Mouse (Mus musculus): Measurements from ENCODE around the gene Pidd1. TPM values are rescaled to one million over a fixed set of nuclear protein-coding genes. Genes with fewer than 3 reads are reported as not detected.

Pidd1 gene
- polyA plus RNA-seq, 1 experiment, result 12.4 TPM

DNA sequence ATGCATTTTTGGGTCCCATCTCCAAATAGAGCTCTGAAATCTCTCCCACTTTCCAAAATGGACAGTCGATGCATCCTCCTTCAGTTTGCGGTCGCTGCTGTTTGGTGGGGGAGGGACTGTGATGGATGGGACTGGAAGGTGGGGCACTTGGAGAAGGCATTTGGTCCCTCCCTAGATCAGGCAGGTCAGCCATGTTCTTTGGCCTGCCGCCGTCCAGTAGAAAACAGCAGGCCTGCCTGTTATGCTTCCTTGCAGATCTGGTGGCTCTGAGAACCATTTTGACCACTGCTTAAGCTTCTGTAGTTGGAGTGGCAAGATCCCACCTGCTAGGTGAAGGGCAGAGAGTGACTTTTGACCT, 24.3 kb upstream of the Pidd1 start:
- peak overlapping the region; percentile 93 for H3K27ac ChIP-seq (ENCODE audit: insufficient read depth, low read length)
- H3K4me1 ChIP-seq (ENCODE audit: control insufficient read depth, insufficient read depth, low read length), result peaks cover 8% of the 10 kb centered on the region; the same call in 1 of the 2 replicates
- H3K4me3 ChIP-seq (ENCODE audit: insufficient read depth, low read length), result peak overlapping the region; percentile 98
- TF ChIP-seq POLR2A (IDR thresholded peaks at IDR 0.05; ENCODE audit: low read depth, low read length) (no peak; the same call in 1 of the 2 replicates), CTCF (IDR thresholded peaks at IDR 0.05; ENCODE audit: borderline replicate concordance, insufficient read depth, low read length) (no peak)

DNA sequence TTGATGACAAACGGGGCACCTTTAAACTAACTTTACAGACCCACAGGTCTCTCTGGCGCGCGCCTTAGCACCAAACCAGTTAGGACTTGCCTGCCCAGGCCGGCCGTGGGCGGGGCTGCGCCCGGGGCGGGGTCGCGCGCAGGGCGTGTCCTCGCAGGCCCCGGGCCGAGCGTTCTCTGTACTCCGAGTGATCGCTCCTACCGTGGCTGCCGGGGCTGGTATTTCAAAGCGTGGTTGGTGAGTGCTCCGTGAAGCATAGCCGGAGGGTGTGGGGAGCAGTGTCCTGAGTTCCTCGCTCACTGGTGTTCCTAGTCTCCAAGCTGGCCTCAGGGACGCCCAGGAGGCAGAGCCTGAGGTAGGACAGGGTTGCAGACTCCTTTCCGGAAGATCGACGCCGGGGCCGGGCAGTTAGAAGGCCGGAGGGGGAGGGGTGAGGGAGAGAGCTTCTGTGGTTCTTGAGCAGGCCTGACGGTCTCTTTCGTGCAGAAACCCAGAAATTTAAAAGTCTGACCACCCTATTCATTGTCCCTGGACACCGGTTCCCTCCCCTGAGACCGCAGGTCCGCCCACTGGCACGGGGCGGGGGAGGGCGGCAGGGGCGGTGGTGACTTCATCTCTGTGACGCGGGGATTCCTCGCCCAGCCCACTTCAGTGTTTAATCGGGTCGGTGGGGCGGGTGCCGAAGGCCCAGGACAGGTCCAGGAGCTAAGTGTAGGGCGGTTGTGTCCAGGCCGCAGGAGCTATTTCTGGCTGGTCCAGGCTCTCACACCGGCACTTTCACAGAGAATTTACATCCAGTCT, 23.6 kb upstream of the Pidd1 start, which contains the start of gene Cd151:
Cd151 (plus strand) TSS at position 163 of the 801 bp plus-strand sequence.
- Histone ChIP-seq H3K4me1 (ENCODE audit: control insufficient read depth, insufficient read depth, low read length) (peaks cover 9% of the 10 kb centered on the region; the same call in 1 of the 2 replicates), H3K27ac (ENCODE audit: insufficient read depth, low read length) (peak within 1 kb of the TSS; percentile 93), H3K4me3 (ENCODE audit: insufficient read depth, low read length) (peak within 1 kb of the TSS; percentile 98)
- TF ChIP-seq POLR2A (IDR thresholded peaks at IDR 0.05; ENCODE audit: low read depth, low read length), result peak; percentile 87
- TF ChIP-seq CTCF (IDR thresholded peaks at IDR 0.05; ENCODE audit: borderline replicate concordance, insufficient read depth, low read length), result no peak

DNA sequence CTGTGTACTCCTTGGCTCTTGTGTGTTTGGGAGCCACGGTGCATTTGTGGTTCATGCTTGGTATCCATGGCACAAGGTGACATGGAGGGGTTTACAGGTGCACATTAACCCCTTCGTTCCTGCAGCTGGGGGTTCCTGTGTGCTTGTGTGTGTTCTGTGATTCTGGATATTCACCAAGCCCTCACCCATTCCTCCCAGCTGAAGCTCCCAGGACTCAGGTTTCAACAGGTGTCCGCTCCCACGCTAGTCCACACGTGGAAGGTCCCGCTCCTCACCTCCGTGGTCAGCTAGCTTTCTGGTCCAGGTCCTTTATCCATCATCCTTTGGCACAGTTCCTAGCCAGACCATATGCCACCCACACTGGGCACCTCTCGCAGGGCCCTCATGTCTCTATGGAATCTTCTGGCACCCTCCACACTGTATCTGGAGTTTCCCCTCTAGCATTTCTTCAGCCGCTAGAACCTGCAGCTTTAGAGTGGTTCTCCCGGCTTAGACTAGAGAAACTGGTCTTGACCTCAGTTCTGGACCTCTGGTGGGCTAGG, 22.9 kb upstream of the Pidd1 start:
- H3K27ac ChIP-seq (ENCODE audit: insufficient read depth, low read length), result peak overlapping the region; percentile 93
- peaks cover 13% of the 10 kb centered on the region; the same call in 1 of the 2 replicates for H3K4me1 ChIP-seq (ENCODE audit: control insufficient read depth, insufficient read depth, low read length)
- TF ChIP-seq CTCF (IDR thresholded peaks at IDR 0.05; ENCODE audit: borderline replicate concordance, insufficient read depth, low read length) (no peak), POLR2A (IDR thresholded peaks at IDR 0.05; ENCODE audit: low read depth, low read length) (no peak)
- peak overlapping the region; percentile 98 for H3K4me3 ChIP-seq (ENCODE audit: insufficient read depth, low read length)

GRCm38 (mm10) chr7:141466045-141466394, 22.2 kb upstream of the Pidd1 start:
- TF ChIP-seq POLR2A (IDR thresholded peaks at IDR 0.05; ENCODE audit: low read depth, low read length) (peak; percentile 59), CTCF (IDR thresholded peaks at IDR 0.05; ENCODE audit: borderline replicate concordance, insufficient read depth, low read length) (no peak)
- peaks cover 13% of the 10 kb centered on the region; the same call in 1 of the 2 replicates for H3K4me1 ChIP-seq (ENCODE audit: control insufficient read depth, insufficient read depth, low read length)
- peak overlapping the region; percentile 63 for H3K27ac ChIP-seq (ENCODE audit: insufficient read depth, low read length)
- no peak overlapping the region for H3K4me3 ChIP-seq (ENCODE audit: insufficient read depth, low read length)

DNA sequence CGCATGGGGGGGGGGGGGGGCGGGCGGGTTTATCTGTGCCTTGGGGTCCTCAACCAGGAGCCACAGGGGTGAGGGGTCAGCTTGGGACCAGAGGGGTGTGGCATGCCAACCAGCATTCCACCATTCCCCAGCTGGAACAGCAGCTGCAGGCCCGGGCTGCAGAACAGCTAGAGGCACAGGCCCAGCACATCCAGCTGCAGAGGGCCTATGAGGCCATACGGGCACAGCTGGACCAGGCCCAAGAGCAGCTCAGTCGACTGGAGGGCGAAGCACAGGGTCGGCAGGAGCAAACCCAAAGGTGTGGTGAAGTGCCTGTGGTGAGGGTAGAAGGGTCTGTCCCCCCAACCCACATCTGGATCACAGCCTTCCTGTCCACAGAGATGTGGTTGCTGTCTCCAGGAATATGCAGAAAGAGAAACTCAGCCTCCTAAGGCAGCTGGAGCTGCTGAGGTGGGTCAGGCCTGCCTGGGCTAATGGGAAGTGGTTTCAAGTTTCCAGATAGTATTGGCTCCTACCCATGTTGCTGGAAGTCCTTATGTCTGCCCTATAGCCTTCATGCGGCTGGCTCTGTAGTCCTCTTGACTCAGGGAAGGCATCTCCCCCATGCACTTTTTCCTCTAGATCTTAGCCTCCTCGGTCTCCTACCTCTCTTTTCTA, 21.7 kb upstream of the Pidd1 start:
- peaks cover 13% of the 10 kb centered on the region; the same call in 1 of the 2 replicates for H3K4me1 ChIP-seq (ENCODE audit: control insufficient read depth, insufficient read depth, low read length)
- no peak for TF ChIP-seq POLR2A (IDR thresholded peaks at IDR 0.05; ENCODE audit: low read depth, low read length)
- TF ChIP-seq CTCF (IDR thresholded peaks at IDR 0.05; ENCODE audit: borderline replicate concordance, insufficient read depth, low read length), result no peak
- H3K27ac ChIP-seq (ENCODE audit: insufficient read depth, low read length), result peak overlapping the region; percentile 63
- H3K4me3 ChIP-seq (ENCODE audit: insufficient read depth, low read length), result no peak overlapping the region

DNA sequence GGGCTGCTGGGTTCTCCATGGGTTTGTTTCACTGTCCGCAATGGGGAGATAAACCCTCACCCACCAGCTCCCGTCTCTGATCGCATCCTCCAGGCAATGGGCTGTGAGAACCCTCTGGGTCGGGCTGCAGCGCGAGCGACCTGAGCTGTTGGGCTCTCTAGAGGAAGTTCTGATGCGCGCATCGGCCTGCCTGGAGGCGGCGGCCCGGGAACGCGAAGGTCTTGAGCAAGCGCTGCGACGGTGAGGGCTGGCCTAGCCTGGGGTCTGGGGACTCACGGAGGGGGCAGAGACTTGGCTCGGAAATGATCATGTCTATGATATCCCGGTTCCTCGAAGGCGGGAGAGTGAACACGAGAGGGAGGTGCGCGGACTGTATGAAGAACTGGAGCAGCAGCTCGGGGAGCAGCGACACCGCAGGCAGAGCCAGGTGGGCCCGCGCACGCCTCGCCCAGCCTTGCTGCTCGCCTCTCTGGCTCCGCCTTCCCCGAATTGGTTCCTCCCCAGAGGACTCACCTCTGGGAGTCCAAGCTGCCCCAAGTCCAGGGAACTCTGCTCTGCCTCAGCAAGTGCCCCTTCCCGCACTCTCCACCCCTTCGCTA, 20.9 kb upstream of the Pidd1 start:
- no peak for TF ChIP-seq POLR2A (IDR thresholded peaks at IDR 0.05; ENCODE audit: low read depth, low read length)
- no peak for TF ChIP-seq CTCF (IDR thresholded peaks at IDR 0.05; ENCODE audit: borderline replicate concordance, insufficient read depth, low read length)
- Histone ChIP-seq H3K27ac (ENCODE audit: insufficient read depth, low read length) (no peak overlapping the region), H3K4me3 (ENCODE audit: insufficient read depth, low read length) (no peak overlapping the region), H3K4me1 (ENCODE audit: control insufficient read depth, insufficient read depth, low read length) (peaks cover 13% of the 10 kb centered on the region; the same call in 1 of the 2 replicates)

DNA sequence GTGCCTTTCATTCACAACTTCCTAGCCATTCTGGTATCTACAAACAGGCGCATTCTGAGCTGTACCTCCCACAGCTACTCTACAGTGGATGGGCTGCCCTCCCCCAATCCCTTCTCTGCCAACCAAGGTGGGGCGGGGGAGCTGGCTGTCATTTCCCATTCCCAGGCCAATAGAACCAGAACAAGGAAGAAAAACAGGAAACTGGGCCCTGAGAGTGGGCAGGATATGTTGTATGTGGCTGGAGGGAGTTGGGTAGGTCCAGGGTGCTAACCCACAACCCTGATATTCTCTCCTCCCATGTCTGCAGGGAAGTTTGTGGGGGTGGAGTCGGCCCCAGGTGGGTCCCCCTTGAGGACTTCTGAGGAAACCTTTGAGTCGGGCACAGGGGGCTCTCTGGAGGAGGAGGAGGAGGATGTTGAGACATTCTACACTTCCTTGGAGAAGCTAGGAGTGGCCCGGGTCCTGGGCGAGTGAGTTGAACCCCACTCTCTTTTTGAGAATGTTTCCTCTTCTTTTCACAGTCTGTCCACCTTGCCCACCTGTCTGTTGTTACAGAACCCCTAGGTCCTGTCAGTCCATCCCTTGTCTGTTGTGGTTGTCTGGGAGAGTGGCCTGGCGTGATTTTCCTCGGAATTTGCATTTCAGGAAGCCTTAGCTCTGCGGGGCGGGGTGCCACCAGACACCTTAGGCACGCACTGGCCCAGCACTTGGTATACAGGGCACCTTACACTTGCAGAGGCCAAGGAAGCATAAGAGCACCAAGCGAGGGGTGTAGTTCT, 20.2 kb upstream of the Pidd1 start:
- no peak overlapping the region for H3K27ac ChIP-seq (ENCODE audit: insufficient read depth, low read length)
- TF ChIP-seq CTCF (IDR thresholded peaks at IDR 0.05; ENCODE audit: borderline replicate concordance, insufficient read depth, low read length), result no peak
- no peak for TF ChIP-seq POLR2A (IDR thresholded peaks at IDR 0.05; ENCODE audit: low read depth, low read length)
- H3K4me1 ChIP-seq (ENCODE audit: control insufficient read depth, insufficient read depth, low read length), result peaks cover 13% of the 10 kb centered on the region; the same call in 1 of the 2 replicates
- H3K4me3 ChIP-seq (ENCODE audit: insufficient read depth, low read length), result no peak overlapping the region

DNA sequence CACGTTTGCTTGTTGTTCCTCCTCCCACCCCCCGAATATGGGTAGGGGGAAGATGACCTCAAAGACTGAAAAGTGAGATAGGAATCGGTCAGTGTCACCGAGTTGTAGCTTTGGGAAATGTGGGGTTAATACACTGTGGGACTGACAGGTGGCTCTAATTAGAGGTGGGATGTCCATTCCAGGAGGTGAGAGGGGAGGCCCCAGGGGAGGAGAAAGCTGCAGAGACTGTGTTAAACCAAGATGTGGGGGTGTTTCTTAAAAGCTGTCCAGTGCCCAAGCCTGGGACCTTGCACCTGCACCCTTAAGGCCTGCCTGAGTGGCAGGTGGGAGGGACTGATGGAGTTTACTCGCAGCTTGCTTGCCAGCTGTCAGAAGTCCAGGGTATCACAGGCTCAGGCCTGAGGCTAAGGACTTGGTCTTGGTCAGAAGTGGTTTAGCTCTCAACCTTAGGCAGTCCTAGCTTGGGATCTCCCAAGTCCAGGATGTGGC, 18.6 kb upstream of the Pidd1 start:
- peaks cover 13% of the 10 kb centered on the region; the same call in 1 of the 2 replicates for H3K4me1 ChIP-seq (ENCODE audit: control insufficient read depth, insufficient read depth, low read length)
- TF ChIP-seq CTCF (IDR thresholded peaks at IDR 0.05; ENCODE audit: borderline replicate concordance, insufficient read depth, low read length) (no peak), POLR2A (IDR thresholded peaks at IDR 0.05; ENCODE audit: low read depth, low read length) (no peak)
- H3K27ac ChIP-seq (ENCODE audit: insufficient read depth, low read length), result no peak overlapping the region
- H3K4me3 ChIP-seq (ENCODE audit: insufficient read depth, low read length), result no peak overlapping the region
